Mouse (Mus musculus): ENCODE measurements around the gene Olfr1116.
"Not testable (repeated sequence)": the region's sequence is repeated elsewhere in the genome, so short reads cannot be mapped to it uniquely, and the experiment has no call there.

The Olfr1116 gene

GRCm38 (mm10) chr2:87267234-87267633 is at the start of gene Olfr1116:
Gene Olfr1116, plus strand, starts transcription at chr2:87267534.
- DNase-seq (ENCODE audit: low spot score in 2 of 2): no peak

- no peak for DNase-seq (ENCODE audit: low spot score in 2 of 2)
These were observed 19.6 kb upstream of the Olfr1116 start, which contains the start of gene Olfr1115 for GRCm38 (mm10) chr2:87247713-87248112. Gene Olfr1115, plus strand, starts transcription at chr2:87248013.

GRCm38 (mm10) chr2:87293977-87294376 is 26.6 kb downstream of the Olfr1116 start:
- not testable (repeated sequence) for DNase-seq (ENCODE audit: low spot score in 2 of 2)

GRCm38 (mm10) chr2:87307281-87307680 is 39.9 kb downstream of the Olfr1116 start, which contains the start of gene Olfr1118:
Gene Olfr1118, plus strand, starts transcription at chr2:87307581.
- no peak for DNase-seq (ENCODE audit: low spot score in 2 of 2)
